Mouse (Mus musculus) gastrocnemius, adult 2 months (tissue): ENCODE measurements around the gene Stpg2. TPM values are rescaled to one million over a fixed set of nuclear protein-coding genes. Genes with fewer than 3 reads are reported as not detected.
"Not testable (repeated sequence)": the region's sequence is repeated elsewhere in the genome, so short reads cannot be mapped to it uniquely, and the experiment has no call there.

ENCODE experiments used
- DNase-seq: peaks from one replicate; pipeline ENCODE4 v3.0.0; 2022
- H3K27ac ChIP-seq: fragments of 200-600 bp; 2 replicates; pipeline ENCODE4 v1.8.1; 2022; ENCODE audit warnings: mild to moderate bottlenecking
- H3K4me3 ChIP-seq: fragments of 200-600 bp; 2 replicates; pipeline ENCODE4 v1.8.1; 2022; ENCODE audit warnings: mild to moderate bottlenecking, moderate library complexity
- CTCF ChIP-seq: fragments of 200-600 bp; IDR thresholded peaks from 2 replicates; pipeline ENCODE4 v1.8.1; 2022; ENCODE audit warnings: antibody characterized with exemption, mild to moderate bottlenecking, moderate library complexity
- intact Hi-C: fragments of 180-260 bp; cut with DNase I; formaldehyde crosslinking; loops from one replicate; pipeline ENCODE4 v1.15.1; 2025
- total RNA-seq, 2 experiments: library from RNA; stranded (reverse); gene quantifications; 2 replicates each; pipeline ENCODE4 v1.2.3; 2021

Stpg2 gene
- total RNA-seq, 2 experiments from 2014 or later: not detected

DNA sequence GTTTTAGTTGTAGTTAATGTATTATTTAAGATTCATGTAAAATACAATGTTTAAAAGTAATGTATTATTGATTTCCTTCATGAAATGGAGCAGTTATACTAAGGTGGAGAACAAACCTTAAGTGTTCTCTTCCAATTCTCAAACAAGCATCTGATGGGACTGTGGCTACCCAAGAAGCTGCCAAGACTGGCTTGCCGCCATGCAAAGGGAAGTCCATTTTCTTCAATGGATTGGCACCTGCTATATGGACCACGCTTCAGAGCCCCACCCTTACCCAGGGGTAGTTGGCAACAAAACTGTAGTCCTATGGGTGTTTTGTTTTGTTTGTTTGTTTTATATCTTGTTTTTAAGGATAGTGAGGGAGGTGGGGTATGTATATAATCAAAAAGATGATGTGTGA is 373.0 kb downstream of the Stpg2 start:
- no peak for DNase-seq
- no peak overlapping the region for H3K27ac ChIP-seq
- no peak overlapping the region for H3K4me3 ChIP-seq
- TF ChIP-seq CTCF: no peak
- intact Hi-C loops: no loop called here

DNA sequence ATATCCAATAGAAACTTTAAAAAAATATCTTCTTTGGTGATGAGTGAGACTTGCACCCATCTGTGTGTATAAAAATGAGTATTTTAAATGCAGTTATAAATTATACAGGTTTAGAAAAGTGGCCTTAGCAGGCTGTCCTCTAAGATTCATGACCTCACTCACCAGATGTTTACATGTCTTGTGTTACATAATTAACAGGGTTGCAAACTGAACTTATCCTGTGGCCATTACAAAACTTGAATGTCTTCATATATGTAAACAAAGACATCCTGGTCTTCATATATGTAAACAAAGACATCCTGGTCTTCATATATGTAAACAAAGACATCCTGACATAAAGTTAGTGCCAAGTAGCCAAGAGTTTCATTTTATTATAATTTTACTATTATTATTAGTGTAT is 375.8 kb downstream of the Stpg2 start:
- no peak for TF ChIP-seq CTCF
- no peak for DNase-seq
- Histone ChIP-seq H3K27ac (no peak overlapping the region), H3K4me3 (no peak overlapping the region)
- intact Hi-C loops: no loop called here

DNA sequence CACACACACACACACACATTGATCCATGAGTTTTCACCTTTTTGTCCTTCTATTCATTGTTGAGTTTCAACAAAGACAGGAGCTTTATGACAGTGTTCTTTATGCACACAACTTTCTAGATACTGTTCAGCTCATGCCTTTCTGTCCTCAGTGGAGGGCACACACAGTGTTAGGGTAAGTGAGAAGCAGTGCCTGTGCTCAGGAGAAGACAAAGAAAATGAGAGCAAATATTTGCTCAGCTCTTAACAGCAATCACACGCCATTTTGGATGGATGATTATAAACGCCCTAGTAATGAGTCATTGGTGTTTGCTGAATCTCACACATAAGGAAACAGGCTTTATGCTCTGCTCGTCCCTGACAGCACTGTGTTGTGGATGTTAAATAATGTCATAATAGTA is 394.0 kb downstream of the Stpg2 start:
- Histone ChIP-seq H3K27ac (no peak overlapping the region), H3K4me3 (no peak overlapping the region)
- DNase-seq: no peak
- no peak for TF ChIP-seq CTCF
- intact Hi-C loops: no loop called here

DNA sequence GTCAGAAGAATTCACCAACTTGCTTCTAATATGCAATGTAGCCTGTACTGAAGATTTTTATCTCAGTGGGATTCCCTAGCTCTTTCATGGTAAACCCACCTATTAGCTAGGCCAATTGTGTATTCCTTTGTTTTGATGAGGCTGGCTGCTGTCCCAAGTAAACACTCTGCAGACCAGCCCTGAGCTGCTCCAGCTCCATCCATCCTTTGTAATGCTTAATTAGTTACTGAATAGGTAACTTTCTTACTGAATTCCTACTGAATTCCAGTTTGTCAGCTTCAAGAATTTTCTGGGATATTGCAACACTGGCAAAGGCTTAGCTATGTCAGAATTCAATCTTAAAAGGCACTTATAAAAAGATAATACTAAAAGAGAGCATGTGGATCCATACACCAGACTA is 402.8 kb downstream of the Stpg2 start:
- intact Hi-C loops, H3K4me3 ChIP-seq, DNase-seq, H3K27ac ChIP-seq: not testable (repeated sequence)

DNA sequence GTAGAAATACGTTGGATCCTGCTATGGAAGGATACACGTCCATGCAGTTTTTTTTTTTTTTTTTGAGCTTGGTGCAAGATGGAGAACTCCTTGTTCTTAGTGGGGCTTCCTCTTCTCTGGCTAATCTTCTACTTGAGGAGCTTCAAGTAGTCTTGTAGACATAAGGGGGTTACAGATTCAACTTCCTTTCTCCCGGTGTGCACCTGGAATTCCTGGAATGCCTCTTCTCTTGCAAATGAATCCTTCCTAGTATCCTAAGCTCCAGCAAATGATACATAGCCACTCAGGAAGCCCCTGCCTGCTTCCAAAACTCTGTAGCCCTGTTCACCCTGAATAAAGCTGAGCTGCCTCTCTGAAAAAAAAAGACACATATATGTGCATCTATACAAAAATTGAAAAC is 409.1 kb downstream of the Stpg2 start:
- DNase-seq: no peak
- intact Hi-C loops: no loop called here
- TF ChIP-seq CTCF: no peak
- no peak overlapping the region for H3K4me3 ChIP-seq
- H3K27ac ChIP-seq: no peak overlapping the region

DNA sequence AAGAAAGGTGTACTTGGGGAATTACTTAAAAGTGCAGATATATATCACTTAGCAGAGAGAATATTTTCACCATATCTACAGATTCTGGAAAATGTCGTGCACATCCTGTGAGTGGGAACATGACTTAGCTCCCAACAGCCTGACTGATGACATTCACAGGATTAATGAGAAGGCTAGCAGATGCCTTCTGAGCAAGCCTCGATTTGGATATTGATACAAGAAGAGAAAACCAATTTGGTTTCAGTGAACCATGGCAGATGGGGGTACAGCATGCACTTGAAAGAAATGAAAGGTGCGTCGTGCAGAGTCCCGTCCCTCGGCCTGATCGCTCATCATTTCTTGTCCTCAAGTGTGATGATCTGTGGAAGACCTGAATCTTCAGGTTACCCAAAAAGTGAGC is 410.3 kb downstream of the Stpg2 start:
- Histone ChIP-seq H3K4me3 (no peak overlapping the region), H3K27ac (no peak overlapping the region)
- no peak for DNase-seq
- intact Hi-C loops: no loop called here
- TF ChIP-seq CTCF: no peak

DNA sequence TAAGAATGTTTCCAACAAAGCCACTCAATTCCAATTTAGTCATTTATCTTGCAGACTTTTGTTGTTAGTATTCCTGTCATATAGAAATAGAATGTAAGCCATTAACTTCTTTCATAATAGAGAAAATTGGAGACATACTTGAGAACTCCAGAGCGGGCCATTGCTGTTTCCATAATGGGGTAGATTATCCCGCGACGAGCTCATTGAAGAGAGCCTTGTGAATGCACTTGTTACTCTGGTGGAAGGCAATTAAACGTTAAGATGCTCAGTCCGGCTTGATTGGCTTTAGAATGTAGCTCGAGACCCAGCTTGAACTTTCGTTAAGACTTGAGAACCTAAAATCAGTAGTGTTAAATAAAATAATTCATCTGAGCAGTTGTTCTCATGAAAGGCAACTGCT is 432.4 kb downstream of the Stpg2 start:
- Histone ChIP-seq H3K27ac (no peak overlapping the region), H3K4me3 (no peak overlapping the region)
- intact Hi-C loops: no loop called here
- TF ChIP-seq CTCF: no peak
- no peak for DNase-seq

DNA sequence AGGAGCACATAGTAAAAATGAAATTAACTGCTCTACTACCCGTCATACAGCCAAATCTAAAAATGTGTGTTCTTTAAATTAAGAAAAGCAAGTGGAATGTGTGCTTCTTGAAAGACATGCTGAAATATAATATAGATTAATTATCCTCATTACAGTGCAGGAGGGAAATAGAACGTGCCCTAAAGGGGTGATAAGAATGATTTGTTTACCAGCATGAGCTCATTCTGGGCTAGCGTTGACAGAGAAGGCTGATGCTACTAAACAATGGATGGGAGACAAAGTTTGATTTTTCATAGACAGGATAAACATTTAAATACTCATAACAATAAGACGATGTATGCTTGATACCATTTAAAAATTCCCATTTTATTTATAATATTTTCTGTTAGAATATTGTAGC is 446.0 kb downstream of the Stpg2 start:
- TF ChIP-seq CTCF: no peak
- DNase-seq: no peak
- no peak overlapping the region for H3K27ac ChIP-seq
- H3K4me3 ChIP-seq: no peak overlapping the region
- intact Hi-C loops: no loop called here

DNA sequence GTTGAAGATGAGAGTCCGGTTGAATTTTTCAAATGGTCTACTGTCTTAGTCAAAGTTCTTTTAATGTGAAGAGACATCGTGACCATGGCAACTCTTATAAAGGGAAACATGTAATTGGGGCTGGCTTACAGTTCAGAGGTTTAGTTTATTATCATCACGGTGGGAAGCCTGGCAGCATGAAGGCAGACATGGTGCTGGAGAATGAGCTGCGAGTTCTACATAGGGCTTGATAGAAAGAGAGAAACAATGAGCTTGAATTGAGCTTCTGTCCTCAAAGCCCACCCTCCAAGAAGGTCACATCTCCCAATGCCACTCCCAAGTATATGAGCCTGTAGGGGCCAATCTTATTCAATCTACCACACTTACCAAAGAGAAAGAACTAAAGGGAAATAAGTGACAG is 453.9 kb downstream of the Stpg2 start:
- intact Hi-C loops: no loop called here
- Histone ChIP-seq H3K27ac (no peak overlapping the region), H3K4me3 (no peak overlapping the region)
- no peak for TF ChIP-seq CTCF
- no peak for DNase-seq

DNA sequence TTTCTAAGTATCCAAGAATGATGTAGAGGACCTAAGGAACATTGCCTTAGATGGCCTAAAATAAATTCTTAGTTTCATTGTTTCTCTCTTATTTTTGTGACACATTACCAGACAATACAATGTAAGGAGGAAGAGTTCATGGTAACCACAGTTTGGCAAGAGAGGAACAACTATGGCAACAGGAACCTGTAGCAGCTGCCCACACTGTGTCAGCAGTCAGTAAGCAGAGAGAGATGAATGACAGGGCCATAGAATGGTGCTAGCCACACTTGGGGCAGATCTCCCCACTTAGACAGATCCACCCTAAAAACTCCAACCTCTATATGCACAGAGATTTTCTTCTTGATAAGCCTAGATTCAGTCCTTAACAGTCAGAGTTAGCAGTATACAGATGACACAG is 456.7 kb downstream of the Stpg2 start:
- intact Hi-C loops: no loop called here
- no peak overlapping the region for H3K27ac ChIP-seq
- no peak for TF ChIP-seq CTCF
- no peak for DNase-seq
- no peak overlapping the region for H3K4me3 ChIP-seq

DNA sequence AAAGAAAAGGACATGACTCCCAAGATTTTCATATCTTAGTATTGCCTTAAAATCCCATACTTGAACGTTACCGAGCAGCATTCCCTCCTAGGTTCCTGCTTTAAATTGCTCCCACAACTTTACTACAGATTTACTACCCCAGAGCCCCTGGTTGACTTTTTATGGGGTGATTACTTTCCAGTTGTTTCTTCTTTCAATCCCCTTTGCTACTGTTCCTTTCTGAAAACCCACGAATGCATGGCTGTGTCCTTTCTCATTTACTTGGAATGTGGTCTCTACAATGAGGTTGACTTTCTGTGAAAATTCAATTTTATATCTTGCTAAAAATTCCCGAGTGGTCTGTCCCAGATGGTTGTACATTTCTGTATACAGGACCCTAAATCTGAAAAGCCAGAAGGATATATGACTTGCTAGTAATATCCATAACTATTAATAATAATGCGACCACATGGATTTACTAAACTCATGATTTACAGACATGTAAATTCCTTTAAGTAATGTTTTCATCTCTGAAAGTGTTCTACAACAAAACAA is 458.3 kb downstream of the Stpg2 start:
- intact Hi-C loops: no loop called here
- H3K27ac ChIP-seq: no peak overlapping the region
- no peak for DNase-seq
- TF ChIP-seq CTCF: no peak
- H3K4me3 ChIP-seq: no peak overlapping the region

DNA sequence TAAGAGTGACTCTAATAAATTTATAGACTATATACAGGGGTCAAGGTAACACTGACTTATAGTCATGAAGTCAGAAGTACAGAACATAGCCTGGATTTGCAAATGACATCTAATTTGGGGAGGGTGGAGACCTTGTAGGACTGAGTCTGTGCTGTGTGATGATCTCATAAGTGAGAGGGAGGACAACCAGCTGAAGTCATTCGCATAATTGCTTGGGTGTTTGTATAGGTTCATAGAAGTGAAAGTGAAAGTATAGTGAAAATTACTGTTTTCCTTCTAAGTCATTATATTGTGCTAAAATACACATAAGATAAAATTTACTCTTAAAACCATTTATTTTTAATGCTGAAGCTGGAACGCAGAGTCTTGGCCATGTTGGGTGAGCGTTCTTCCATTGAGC is 459.6 kb downstream of the Stpg2 start:
- intact Hi-C loops: no loop called here
- Histone ChIP-seq H3K27ac (no peak overlapping the region), H3K4me3 (no peak overlapping the region)
- no peak for TF ChIP-seq CTCF
- DNase-seq: no peak

DNA sequence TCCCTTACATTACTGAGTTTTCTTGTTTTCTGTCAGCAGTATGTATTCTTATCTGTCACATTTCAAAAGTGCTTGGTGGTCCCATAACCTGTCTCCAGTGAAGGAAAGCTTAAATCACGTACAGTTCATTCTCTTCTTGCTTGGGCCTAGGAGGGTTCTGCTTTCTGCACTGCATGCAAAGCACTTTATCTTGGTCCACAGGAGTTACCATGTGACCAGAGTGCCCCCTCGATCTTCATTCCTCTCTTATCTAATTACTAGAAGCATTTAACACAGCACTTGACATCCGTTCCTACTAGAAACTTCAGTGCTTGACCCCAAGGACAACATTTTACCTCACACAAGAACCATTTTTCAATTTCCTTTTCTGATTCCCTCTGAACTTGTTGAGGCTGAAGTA is 470.7 kb downstream of the Stpg2 start:
- no peak for DNase-seq
- intact Hi-C loops: no loop called here
- Histone ChIP-seq H3K27ac (no peak overlapping the region), H3K4me3 (no peak overlapping the region)
- TF ChIP-seq CTCF: no peak

DNA sequence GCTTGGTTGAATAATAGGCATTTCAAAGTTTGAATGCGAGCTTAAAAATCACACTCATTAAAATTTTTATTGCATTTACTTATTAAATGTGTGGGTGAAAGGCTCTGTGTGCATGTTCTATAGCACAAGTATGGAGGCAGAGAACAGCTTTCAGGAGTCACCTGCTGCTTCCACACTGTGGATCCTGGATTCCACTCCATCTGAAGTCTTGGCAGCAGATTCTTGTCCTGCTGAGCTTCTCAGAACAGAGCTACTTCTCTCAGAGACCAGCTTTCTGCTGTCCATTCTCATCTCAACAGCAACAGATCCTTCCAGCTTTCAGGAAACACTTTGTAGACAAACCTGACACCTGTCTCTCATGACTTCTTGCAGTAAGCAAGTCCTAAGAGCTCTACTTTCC is 471.2 kb downstream of the Stpg2 start:
- intact Hi-C loops: no loop called here
- H3K4me3 ChIP-seq: no peak overlapping the region
- DNase-seq: no peak
- no peak overlapping the region for H3K27ac ChIP-seq
- no peak for TF ChIP-seq CTCF

DNA sequence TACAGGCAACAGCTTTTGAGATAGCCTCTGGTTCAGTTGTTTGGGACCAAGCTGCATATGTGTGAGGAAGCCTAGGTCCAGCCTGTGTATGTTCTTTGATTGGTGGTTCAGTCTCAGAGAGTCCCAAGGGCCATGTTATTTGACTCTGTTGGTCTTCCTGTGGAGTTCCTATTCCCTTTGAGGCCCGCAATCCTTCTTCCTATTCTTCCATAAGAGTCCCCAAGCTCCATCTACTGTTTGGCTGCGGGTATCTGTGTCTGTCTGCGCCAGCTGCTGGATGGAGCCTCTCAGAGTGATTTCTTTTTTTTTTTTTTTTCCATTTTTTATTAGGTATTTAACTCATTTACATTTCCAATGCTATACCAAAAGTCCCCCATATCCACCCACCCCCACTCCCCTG is 498.7 kb downstream of the Stpg2 start:
- DNase-seq, H3K4me3 ChIP-seq, H3K27ac ChIP-seq, intact Hi-C loops: not testable (repeated sequence)

DNA sequence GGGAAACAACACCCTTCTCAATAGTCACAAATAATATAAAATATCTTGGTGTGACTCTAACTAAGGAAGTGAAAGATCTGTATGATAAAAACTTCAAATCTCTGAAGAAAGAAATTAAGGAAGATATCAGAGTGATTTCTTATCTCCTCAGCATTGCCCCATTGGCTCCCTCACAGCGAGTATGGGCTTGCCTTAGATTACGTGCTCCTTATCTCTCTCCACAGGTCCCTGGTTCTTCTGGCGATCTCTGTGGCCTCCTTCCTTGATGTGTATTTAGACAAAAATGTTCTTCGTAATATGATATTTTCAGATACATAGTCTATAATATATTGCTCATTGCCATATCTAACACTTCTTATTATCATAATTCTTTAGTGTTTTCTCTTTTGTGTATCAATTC is 501.9 kb downstream of the Stpg2 start:
- DNase-seq, H3K4me3 ChIP-seq, intact Hi-C loops, H3K27ac ChIP-seq: not testable (repeated sequence)
